Mouse (Mus musculus) cerebellum, postnatal 36 days (tissue): Measurements from ENCODE around the gene Btbd1.
"Not testable (repeated sequence)": the region's sequence is repeated elsewhere in the genome, so short reads cannot be mapped to it uniquely, and the experiment has no call there.

Experiments
- DNase-seq, 2 experiments: peaks; one replicate each; pipeline ENCODE4 v3.0.0; 2021 to 2022; ENCODE audit warnings: mixed read lengths in 2 of 2

Gene Btbd1

GRCm38 (mm10) chr7:81849214-81849613 is 20.0 kb upstream of the Btbd1 start:
- DNase-seq: no peak

- peak in 1 of 2 experiments; percentile 31 for DNase-seq
These were observed 18.5 kb upstream of the Btbd1 start for GRCm38 (mm10) chr7:81847777-81848176.

- DNase-seq: no peak
These were observed 17.8 kb upstream of the Btbd1 start for GRCm38 (mm10) chr7:81847010-81847409.

DNA sequence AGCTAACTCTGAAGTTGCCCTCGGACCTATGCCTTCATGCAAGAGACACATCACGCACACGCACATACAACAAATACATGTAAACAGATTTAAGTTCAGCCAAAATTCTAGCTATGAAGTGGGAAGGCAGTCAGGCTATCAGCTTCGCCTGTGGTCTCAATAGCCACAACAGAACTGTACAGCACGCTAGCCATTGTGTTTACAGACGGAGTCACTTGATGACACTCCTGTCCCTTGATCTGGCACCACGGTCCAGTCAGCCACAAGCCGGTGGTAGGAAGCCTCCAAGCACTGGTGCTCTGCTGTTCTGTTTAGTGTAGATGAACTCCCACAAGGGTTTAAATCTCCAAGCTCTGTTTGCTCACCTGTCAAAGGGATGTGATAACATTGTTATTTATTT is 16.8 kb upstream of the Btbd1 start:
- no peak for DNase-seq

- DNase-seq: no peak
These were observed 16.1 kb upstream of the Btbd1 start for GRCm38 (mm10) chr7:81845313-81845712.

GRCm38 (mm10) chr7:81844801-81845200 is 15.6 kb upstream of the Btbd1 start:
- DNase-seq: no peak

- DNase-seq: no peak
These were observed 14.7 kb upstream of the Btbd1 start for GRCm38 (mm10) chr7:81843903-81844302.

DNA sequence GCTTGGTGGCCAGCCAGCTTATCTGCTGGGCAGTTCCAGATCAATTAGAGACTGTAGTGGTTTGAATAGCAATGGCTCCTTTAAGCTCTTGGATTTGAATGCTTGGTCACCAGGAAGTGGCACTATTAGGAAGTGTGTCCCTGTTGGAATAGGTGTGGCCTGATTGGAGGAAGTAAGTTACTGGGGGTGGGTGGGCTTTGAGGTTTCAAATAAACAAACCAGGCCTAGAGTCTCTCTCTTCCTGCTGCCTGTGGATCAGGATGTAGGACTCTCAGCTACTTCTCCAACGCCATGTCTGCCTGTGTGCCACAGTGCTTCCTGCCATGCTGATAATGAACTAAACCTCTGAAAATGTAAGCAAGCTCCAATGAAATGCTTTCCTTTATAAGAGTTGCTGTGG is 13.8 kb upstream of the Btbd1 start:
- DNase-seq: no peak

GRCm38 (mm10) chr7:81842141-81842540 is 12.9 kb upstream of the Btbd1 start:
- DNase-seq: no peak

GRCm38 (mm10) chr7:81841439-81841838 is 12.2 kb upstream of the Btbd1 start:
- no peak for DNase-seq

DNA sequence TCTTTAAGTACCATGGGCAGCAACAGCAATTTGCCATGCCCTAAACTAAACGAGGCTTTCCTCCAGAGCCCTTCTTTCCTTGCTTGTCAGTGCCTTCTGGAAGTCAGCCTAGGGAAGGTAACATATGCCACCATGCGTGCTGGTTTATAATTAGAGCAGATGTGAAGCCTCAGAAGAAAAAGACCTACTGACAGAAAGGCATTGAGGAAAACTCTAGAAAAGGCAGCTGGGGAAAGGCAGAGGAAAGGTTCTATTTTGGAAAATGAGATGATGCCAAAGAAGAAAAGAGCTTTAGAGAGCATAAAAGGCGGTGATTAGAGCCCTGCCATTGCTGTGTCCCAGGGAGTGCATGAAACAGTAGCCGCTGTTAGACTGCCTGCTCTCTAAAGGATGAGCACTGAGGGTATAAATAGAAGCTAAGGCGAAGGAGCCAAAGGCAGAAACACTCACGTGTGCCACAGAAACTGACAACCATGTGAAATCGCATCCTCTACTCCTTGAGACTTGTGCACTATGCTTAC is 11.5 kb upstream of the Btbd1 start:
- no peak for DNase-seq

GRCm38 (mm10) chr7:81839746-81840145 is 10.5 kb upstream of the Btbd1 start:
- no peak for DNase-seq

GRCm38 (mm10) chr7:81837771-81838170 is 8.5 kb upstream of the Btbd1 start:
- DNase-seq: not testable (repeated sequence)

DNA sequence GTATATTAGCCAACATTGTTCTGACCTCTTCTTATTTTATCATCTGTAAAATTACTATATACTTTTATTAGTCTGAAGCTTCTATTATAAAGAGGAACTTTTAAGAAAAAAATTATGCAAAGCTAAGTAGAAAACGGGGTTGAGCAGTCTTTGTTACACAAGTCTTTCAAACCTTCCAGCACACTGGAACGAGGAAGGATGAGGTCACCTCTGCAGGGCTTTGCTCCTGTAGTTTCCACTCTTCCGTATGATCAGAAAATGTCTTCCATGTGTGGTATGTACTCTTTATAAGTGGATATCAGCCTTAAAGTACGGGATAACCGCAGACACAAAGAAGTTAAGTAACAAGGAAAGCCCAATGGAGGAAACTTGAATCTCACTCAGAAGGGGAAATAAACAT is 6.2 kb upstream of the Btbd1 start:
- DNase-seq: no peak

DNA sequence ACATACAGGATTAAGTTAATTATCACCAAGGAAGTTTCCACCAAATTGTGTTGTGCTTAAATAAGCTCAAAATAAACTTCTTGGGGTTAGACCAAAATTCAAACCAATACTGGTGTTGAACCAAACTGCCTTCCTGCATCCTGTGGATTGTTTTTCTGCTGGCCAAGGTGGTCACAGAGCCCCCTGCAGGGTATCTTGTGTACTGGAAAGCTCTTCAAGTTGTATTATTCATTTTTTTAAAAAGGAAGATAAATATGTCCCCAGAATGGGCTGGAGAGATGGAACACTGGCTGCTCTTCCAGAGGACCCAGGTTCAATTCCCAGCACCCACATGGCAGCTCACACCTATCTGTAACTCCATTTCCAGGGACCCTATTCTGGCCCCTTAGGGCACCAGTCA is 5.6 kb upstream of the Btbd1 start:
- DNase-seq: no peak

DNA sequence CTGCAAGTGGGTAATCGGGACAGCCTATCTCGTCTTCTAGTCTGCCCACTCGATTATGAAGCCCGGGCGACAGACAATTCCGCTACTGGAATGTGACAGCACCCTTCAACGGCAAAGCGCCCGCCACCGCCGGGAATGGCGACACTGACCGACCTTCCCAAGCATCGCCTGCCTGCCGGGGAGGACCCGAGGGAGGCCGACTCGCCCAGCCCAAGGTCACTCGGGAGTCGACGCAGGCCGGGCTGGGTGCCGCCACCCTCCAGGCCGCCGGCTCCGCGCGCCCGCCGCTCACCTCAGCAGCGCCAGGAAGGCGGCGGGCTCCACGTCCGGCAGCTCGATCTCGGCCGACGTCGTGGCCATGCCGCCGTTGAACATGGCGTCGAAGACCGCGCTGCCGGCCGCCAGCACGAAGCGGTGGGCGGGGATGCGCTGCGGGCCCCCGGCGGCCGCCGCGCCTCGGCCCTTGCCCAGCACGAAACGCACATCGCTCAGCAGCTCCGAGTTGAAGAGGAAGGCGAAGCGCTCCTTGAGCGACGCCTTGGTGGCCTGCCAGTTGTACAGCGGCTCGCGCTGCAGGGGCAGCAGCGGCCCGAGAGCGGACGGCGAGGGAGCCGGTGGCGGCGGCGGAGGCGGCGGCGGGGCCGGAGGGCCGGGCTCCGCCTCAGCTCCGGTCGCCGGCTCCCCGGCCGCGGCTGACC is 401 bp downstream of the Btbd1 start:
- peak; percentile 34 to 49 for DNase-seq

DNA sequence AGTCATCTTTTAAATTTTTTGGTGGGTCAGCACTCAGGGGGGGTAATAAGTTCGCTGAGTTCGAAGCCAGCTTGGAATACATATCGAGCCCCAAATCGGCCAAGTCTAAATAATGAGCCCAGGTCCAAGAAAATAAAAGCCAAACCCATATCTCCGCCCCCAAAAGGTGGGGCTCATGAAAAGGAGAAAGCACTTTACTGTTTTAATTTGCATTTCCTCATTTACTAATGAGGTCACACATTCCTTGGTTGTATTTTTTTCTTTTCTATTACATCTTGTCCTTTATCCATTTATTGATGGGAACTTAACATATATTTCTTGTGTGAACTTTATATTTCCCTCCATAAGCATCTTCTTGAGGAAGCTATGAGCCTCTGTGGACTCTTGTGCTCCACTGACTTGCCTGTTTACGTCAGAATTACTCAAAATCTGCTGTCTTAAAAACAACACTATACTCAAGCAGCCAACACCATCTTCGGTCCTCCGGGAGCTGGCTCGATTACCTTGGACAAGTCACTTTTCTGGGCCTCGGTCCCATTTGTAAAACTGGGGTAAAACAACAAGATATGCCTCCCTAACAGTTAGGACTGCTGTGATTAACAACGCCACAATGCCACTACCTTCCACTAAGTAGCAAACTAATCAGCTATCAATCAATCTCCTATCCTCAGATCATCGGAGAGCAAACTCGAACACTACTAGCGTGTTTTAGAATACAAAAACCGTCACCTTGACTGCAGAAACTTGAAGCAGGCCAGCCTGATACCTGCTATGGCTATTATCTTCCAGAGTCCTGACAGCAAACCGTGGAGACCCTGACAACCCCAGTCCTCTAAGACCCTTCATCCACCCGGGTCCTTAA is 1.2 kb downstream of the Btbd1 start:
- DNase-seq: no peak

DNA sequence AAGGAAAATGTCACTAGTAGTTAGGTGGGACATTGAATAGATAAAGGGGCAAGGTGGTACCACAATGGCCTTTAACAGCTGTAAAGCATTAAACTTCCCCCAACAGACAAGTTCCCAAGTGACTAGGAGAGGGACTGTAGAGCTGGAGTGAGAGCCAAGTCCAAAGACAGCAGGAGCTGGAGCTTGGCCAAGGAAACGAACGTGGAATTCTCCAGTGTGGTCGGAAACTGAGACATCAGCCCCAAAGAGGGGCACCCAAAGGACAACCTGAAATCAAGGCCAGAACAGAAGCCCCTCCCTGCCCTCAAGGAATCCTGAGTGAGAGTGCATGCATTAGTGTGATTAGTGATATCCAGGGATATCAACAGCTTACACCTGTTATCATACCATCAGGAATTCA is 3.9 kb downstream of the Btbd1 start:
- DNase-seq: no peak

DNA sequence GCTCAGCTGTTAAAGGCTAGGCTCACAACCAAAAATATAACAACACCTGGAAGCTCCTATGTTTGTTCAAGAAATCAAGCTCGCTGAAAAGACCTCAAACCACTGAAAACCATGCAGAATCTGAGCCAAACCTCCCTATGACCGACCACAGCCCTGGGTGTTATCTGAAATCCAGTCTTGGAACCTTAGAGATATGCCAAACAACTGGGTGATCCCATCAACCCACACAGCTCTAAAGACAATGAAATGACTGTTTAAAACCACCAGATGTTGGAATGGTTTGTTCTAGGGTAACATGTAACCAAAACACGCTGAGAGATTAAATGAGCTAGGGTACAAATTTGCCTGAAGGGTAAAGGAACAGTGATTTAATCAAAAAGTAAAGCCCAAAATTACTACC is 4.3 kb downstream of the Btbd1 start:
- DNase-seq: no peak

DNA sequence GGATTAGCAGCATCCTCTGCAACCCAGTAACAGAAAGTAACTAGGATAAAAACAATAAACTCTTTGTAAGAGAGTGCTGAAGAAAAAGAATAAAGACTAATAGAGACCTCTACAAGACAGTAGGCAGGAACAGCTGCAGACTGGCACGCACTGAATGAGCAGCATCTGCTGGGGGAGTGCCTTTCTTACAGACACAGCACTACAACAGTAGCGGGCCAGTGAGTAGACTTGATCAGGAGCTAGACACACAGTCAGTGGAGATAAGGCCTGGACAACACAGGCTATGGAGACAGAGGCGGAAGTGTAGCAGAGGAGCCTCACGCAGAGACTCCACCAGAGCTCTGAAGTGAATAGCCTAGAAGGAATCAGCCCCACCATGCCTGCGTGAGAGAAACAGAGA is 23.2 kb downstream of the Btbd1 start:
- DNase-seq: no peak

DNA sequence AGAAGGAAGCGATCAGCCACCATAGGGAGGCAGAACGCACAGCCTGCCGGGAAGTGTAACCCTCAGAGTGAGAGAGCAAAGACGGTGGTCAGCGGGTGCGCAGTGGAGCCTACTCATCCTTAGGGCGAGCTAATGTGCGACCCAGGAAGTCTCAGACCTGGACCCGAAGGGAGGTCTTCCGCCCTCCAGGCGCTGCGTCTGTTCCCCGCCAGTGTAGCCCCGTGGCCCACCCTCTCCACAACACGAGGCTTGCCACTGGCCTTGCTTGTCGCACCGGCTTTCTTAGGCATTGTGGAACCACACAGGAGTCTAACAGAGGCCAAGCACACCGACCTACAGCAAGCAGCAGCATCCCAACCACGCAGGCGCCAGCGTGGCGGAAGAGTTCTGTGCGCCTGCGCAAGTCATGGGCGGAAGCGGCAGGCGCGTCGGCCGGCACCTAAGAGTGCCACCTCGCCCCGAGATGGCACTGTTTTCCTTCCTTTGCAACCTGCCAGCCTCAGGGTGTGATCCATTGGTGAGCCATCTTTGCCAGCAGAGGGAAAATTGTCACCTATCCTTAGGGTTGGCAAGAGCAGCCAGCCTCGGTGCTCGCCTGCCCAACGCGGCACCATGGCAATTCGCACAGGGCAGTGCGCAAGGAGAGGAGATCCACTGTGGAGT is 40.0 kb downstream of the Btbd1 start, which contains the start of gene 3110040N11Rik:
TSS of gene 3110040N11Rik (minus strand) at position 384 of the 663 bp plus-strand sequence.
- DNase-seq: peak; percentile 87

GRCm38 (mm10) chr7:81788536-81788935 is 40.7 kb downstream of the Btbd1 start:
- peak; percentile 15 to 21 for DNase-seq

DNA sequence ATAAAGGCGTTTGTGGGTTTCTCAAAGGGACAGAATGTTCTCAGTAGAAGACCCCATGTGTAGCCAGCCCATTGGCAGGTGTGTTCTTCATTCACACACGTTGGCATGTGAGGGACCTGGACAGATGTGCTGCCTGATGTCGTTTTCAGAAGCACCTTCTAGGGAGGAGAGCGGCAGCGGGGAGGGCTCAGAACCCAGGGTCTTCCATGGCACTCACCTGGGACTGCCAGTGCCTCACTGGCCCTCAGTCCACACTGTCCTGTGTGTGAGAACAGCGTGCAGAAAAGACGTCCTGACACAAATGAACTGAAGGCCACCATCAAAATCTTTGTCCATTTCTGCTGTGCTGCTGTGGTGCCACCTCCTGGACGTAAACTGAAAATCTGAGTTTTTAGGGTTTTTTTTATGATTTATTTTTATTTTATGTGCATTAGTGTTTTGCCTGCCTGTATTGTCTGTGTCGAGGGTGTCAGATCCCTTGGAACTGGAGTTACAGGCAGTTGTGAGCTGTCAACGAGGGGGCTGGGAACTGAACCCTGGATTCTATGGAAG is 51.5 kb downstream of the Btbd1 start:
- DNase-seq: peak in 1 of 2 experiments; percentile 14
